Mouse (Mus musculus) left cerebral cortex, adult 18-20 months (tissue): ENCODE measurements at regions not wholly inside any gene's neighbourhood (a gene's known extent, or its start where the extent isn't known, plus 50 kb on each side); places are given as distances from the start of the nearest gene placed in this dataset.

Experiments
- DNase-seq, 2 experiments: peaks; one replicate each; pipeline ENCODE4 v3.0.0; 2021 to 2022; ENCODE audit warnings: low spot score in 2 of 2, mixed read lengths in 1 of 2

DNA sequence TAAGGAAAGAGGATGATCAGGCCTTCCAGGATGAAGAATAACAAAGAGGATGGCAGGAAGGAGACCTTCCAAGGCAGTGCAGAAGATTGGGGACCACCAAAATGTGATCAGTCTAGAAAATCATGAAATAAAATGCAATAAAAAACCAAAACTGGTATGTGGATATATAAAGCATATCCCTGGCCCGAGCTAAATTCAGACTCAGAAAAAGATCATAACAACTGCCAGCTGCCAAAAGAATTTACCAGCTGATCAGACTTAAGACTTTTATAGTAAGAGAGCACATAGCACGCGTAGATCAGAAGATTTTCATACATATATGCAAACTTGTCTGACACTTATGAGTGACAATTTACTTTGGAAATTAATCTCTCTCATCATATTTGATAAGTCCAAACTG lies 767.5 kb upstream of the Zeb2 start:
- no peak for DNase-seq

- no peak for DNase-seq
Measured at GRCm38 (mm10) chr2:45878656-45879055, 761.5 kb upstream of the Zeb2 start.

DNA sequence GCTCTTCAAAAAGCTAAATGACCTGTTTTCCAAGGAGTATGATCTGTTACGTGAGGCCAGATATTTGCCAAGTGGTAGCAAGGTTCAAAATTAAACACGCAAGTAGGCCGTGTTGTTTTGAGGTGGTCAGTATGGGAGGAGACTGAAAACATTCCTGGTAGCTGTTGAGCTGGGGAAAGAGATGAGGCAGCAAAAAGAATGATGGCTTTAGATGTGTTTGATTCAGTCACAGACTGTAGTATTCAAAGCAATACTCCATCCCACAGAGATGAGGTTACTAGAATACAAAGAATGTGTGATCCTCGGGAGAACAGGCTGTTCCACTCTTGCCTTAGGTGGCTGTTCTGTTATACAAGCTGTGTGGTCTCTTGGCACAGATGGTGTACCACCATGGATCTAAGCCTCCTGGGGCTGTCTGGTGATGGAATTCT lies 742.7 kb upstream of the Zeb2 start:
- DNase-seq = no peak

DNA sequence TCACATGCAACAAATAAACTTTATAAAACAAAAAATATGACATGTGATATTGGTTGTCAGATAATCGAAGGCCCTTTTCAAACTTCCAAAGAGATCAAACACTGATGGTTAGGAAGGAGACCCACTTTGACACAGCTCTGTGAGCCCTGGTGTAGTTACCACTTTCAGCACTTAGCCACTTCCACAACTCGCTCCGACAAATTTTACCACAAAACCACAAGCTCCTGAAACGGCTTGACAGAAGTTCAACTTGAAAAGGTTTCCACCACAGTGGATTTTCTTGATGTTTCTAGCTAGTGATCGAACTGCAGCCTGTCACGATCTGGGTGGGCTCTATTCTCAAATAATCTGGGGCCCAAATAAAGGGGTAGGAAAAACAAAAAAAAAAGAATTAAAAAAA lies 742.2 kb upstream of the Zeb2 start:
- no peak for DNase-seq

DNA sequence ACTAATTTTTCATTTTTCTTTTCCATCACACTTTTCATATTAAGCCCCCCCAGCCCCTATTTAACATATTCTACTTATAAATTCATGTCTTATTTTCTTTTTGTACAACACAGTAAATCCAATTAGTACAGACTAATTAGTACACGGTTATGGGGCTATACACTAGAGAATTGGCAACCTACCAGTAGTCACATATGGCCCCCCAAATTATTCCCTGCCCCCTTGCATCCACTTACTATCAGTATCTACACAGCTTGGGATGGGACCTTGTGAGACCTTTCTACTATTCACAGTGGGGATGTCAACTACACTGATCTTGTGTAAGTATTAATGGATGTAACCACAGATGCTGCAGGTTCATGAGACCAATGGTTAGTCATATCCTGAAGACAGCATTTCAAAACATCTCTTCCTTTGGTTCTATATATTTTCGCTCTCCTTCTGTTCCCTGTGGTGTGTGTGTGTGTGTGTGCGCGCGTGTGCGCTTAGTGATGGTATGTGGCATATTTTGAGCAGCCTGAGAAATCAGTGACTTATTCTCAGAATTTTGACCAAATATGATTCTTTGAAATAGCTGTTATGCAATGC lies 732.9 kb upstream of the Zeb2 start:
- no peak for DNase-seq

GRCm38 (mm10) chr2:45840389-45840788 lies 723.2 kb upstream of the Zeb2 start:
- DNase-seq = no peak

DNA sequence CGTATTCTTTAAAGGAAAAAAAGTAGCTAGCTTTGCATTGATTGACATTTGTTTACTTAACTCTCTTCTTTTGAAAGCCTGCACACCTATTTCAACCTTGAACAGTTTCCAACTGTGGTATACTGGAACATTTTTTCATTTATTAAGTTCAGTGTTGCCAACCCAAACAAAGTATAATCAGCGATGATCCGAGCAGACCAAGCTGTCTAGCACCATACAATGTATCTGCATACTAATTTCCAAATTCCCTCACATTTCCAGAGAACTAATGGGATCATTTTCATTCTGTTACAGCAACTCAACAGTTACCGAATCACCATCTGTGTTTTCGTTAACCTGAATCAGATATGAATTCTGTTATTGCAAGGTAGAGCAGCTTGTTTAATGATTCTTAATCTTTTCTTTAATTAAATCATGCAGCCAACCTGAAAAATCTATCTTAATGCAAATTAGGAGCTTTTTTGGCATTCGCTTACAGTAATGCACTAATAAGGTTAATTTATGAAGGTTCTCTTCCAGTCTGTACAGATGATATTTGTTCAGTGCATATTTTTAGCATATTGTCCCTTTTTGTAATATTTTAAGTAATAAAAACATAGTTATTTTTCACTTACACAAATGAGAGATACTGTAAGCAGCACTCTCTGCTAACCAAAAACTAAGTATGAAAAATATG lies 719.5 kb upstream of the Zeb2 start:
- no peak for DNase-seq

DNA sequence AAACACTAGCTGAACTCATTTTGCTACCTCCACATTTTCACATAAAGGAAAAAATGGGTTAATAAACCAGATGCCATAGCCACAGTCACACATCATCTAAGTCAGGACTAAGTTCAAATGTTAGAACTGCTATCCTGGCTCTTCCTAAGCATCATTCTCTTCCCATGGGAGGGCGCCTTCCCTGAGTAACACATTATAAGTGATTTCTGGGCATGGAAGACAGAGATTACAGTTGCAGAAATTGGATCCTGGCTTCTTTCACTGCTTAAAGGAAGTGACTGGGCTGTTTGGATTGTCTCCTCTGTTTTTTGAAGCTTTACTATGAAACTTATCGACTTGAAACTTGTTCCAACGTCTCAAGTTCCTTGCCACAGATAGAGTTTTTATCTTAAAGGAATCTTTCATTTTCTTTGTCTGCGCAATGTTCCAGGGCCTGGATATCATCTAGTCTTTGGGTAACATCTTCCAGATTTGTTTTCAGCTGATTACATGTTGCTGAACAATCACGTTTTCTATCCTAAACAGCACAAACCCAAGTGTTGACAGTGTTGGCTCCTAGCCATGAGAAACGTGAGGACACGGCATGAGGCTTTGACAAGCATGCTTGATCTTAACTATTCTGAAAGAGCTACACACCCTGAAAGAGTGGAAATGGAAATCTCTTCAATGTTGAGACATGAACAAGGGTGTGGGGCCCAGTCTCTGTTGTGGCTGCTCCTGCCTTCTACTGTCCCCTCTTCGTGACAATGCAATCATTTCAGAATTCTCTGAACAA lies 700.9 kb upstream of the Zeb2 start:
- no peak for DNase-seq

GRCm38 (mm10) chr2:45814741-45815140 lies 697.5 kb upstream of the Zeb2 start:
- DNase-seq = no peak

DNA sequence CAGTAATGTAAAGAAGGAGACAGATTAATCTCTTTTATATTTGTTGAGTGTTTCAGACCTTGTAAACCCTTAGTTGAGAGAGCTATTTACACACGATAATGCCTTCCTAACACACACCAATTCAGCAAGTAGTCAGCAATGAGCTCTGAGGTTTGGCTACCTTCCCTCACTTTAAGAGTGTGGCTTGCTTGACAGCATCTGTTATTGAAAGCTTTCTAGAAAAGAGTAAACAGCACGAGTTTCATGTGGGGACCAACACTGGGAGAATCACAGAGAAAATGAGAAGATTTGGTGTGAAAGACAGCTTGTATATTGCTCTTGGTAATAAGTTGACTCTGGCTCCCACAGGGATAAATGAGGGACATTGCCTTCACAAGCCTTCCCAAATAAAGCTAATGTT lies 688.1 kb upstream of the Zeb2 start:
- no peak for DNase-seq

- no peak for DNase-seq
Measured at GRCm38 (mm10) chr2:45800131-45800530, 682.9 kb upstream of the Zeb2 start.

GRCm38 (mm10) chr2:45793561-45793960 lies 676.4 kb upstream of the Zeb2 start:
- DNase-seq = no peak

- no peak for DNase-seq
Measured at GRCm38 (mm10) chr2:45789739-45790138, 672.5 kb upstream of the Zeb2 start.

DNA sequence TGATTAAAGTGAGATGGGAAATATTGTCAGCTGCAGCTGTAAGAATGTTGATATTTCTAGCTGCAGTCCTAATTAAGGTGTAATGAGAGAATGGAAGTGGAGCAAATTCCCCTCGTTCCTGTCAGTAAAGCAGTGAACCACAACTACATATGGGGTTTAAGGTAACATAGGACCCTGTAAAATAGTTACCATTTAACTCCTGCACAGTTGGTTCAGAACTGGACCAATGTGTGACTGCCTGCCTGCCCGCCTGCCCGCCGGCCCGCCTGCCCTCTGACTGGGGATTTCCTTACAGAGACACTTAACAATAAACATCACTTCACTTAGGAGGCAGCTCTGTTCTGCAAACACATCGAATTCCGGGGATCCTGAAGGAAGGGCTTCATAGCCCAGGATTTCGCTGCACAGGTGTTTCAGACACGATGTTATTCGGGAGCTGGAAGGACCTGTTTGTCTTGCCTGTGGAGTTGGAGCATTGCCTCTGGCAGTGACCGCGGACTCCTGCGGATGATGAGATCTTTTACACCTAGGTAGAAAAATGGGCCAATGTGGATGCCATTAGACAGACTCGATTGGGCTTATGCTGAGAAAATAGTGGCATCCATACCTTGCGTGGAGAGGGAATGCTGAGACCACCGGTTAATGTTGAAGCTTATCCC lies 670.7 kb upstream of the Zeb2 start:
- DNase-seq = no peak

DNA sequence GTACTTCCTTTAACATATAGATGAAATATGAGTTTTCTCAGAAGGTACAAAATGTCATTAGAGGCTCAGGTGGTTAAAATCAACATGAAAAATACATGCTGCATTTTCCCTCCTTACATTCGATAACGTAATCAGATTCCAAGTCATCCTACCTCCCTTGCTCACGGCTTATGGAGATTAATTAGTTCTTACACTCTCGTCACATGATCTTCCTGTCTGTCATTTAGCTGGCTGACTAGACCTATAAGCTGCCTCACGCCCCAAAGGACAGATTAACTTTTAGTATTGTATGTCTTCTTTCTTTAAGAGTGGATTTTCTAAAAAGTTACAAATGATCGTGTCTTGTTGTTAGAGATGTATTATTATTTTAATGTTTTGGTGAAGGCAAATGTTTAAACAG lies 669.6 kb upstream of the Zeb2 start:
- no peak for DNase-seq

- no peak for DNase-seq
Measured at GRCm38 (mm10) chr2:45785684-45786083, 668.5 kb upstream of the Zeb2 start.

DNA sequence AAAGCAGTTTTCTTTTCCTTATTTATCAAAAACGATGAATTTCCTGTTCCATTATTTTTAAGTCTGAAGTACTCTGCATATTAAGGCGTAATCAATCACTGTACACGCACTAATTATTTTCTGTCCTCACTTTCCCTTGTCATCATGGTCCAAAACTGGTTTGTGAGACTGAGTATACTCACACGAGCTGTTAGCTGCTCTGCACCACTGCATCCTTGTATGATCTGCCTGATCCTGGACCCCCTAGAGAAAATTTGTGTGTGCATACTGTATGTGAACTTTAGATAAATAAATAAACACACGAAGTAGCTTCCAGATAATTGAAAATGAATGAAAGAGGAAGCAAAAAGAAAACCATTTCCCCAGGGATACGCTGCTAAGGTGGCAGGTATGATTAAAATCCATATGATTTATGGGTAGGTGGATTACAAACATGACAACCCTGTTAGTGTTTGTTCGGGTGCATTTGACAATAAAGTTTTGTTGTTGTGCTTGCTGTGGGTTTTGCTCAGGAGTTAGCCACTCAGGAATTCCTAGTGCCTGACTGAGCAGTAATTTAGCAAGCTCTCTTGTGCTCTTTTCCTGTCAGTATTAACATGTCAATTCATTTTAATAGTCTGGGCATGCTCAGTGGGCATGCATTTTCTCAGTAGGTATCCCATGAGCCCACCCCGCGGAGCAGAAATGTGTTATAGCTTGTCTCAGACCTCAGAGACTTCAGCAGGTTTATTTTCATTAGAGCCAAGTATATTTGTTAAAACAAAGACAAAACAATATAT lies 666.6 kb upstream of the Zeb2 start:
- DNase-seq = no peak

GRCm38 (mm10) chr2:45777466-45777865 lies 660.3 kb upstream of the Zeb2 start:
- DNase-seq = no peak

DNA sequence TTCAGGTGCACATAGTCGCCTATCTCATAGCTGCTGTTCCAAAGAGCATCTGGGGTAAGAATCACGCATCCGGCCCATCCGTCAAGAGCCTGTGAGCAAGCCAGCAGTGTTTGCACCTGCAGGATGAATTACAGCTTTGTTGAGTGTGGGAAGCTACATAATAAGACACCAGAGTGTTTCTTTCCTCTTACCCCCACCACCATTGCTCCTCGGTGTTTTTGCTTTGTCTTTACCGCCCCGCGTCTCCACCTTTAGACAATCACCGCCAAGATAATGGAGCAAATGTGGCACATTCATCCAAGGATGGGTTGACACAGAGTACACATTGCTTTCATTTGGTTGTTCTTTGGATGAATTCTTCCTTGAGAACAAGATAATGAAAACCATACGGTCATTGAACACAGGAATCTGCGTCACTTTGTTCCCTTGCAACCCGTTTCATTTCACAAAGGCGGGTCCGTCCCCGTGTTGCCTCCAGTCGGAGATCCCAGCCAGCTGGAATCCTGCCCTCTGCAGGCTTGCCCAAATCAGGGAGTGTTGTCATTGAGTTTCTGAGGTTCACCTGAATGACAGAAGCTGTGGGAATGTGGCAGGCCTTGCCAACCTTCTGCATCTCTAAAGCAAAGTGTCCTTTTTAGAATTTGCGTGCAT lies 659.4 kb upstream of the Zeb2 start:
- no peak for DNase-seq

GRCm38 (mm10) chr2:45775691-45776090 lies 658.5 kb upstream of the Zeb2 start:
- DNase-seq = no peak

- DNase-seq = no peak
Measured at GRCm38 (mm10) chr2:45774416-45774815, 657.2 kb upstream of the Zeb2 start.
